Mouse (Mus musculus): ENCODE data around the gene Cyp4f17. TPM values are rescaled to one million over a fixed set of nuclear protein-coding genes. Genes with fewer than 3 reads are reported as not detected.
"Not testable (repeated sequence)": the region's sequence is repeated elsewhere in the genome, so short reads cannot be mapped to it uniquely, and the experiment has no call there.

Cyp4f17 gene
- total and polyA plus RNA-seq, 2 experiments from 2014 or later, result 5.9 to 16.1 TPM

- no peak for TF ChIP-seq CTCF (IDR thresholded peaks at IDR 0.05; ENCODE audit: low read depth)
- TF ChIP-seq EP300 (IDR thresholded peaks at IDR 0.05; ENCODE audit: low read depth), result no peak
- no peak overlapping the region for H3K9ac ChIP-seq (replicated peaks; ENCODE audit: low read depth, low read length)
- no peaks in the 10 kb centered on the region for H3K9me3 ChIP-seq (replicated peaks; ENCODE audit: control insufficient read depth, low read length)
- ATAC-seq (ENCODE audit: insufficient read depth, low read depth) (peak; percentile 63), DNase-seq (ENCODE audit: low spot score) (peak; percentile 27)
- no peak overlapping the region for H3K27ac ChIP-seq (ENCODE audit: low read depth)
- peak overlapping the region; percentile 28 for H3K4me3 ChIP-seq (ENCODE audit: low read depth, low read length)
- no peaks in the 10 kb centered on the region for H3K4me1 ChIP-seq (ENCODE audit: control insufficient read depth, insufficient read depth)
- WGBS, result 12% methylated on average over 30 of the region's 30 CpGs
- no peaks in the 10 kb centered on the region for H3K36me3 ChIP-seq (replicated peaks; ENCODE audit: control insufficient read depth, insufficient read depth, low read length)
- H3K4me2 ChIP-seq (ENCODE audit: low read depth, low read length), result peak overlapping the region; percentile 48
- H3K27me3 ChIP-seq (ENCODE audit: control insufficient read depth, insufficient read depth, low read length), result no peaks in the 10 kb centered on the region
Observed at GRCm38 (mm10) chr17:32492349-32492980, 13.4 kb upstream of the Cyp4f17 start.

- WGBS, result 70% methylated on average over 1 of the region's 1 CpGs
Observed at GRCm38 (mm10) chr17:32494601-32495000, 11.2 kb upstream of the Cyp4f17 start.

DNA sequence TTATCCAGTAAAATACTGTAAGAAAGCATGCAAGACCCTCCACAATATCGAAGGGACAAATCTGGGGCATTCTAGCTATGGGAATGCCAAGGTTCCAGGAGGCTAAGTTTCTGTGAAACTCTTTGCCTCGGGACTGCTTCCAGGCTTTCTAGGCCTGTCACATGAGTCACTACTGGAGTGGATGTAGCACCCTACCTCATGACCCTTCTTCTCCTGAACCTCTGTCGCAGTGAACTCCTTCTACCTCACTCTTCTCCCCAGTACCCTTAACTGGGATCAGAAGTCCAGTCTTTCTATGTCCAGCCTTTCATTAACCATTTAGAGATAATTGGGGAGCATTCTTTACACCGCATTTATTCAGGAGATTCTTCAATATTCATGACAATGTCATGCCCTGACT is 5.3 kb upstream of the Cyp4f17 start:
- WGBS, result 80% methylated on average over 4 of the region's 4 CpGs
- ATAC-seq (ENCODE audit: insufficient read depth, low read depth), result not testable (repeated sequence)

More at GRCm38 (mm10) chr17:32494601-32495000, 11.2 kb upstream of the Cyp4f17 start:
- H3K9ac ChIP-seq (replicated peaks; ENCODE audit: low read depth, low read length), result no peak overlapping the region
- no peaks in the 10 kb centered on the region for H3K36me3 ChIP-seq (replicated peaks; ENCODE audit: control insufficient read depth, insufficient read depth, low read length)
- peak; percentile 65; the same call in 1 of the 2 replicates for ATAC-seq (ENCODE audit: insufficient read depth, low read depth)
- no peak overlapping the region for H3K4me3 ChIP-seq (ENCODE audit: low read depth, low read length)
- no peaks in the 10 kb centered on the region for H3K4me1 ChIP-seq (ENCODE audit: control insufficient read depth, insufficient read depth)
- H3K4me2 ChIP-seq (ENCODE audit: low read depth, low read length), result no peak overlapping the region
- TF ChIP-seq EP300 (IDR thresholded peaks at IDR 0.05; ENCODE audit: low read depth) (no peak), CTCF (IDR thresholded peaks at IDR 0.05; ENCODE audit: low read depth) (peak; percentile 79)
- H3K9me3 ChIP-seq (replicated peaks; ENCODE audit: control insufficient read depth, low read length), result no peaks in the 10 kb centered on the region
- peak; percentile 86 for DNase-seq (ENCODE audit: low spot score)
- H3K27ac ChIP-seq (ENCODE audit: low read depth), result no peak overlapping the region
- H3K27me3 ChIP-seq (ENCODE audit: control insufficient read depth, insufficient read depth, low read length), result no peaks in the 10 kb centered on the region

GRCm38 (mm10) chr17:32501051-32501450 is 4.8 kb upstream of the Cyp4f17 start:
- no peaks in the 10 kb centered on the region for H3K36me3 ChIP-seq (replicated peaks; ENCODE audit: control insufficient read depth, insufficient read depth, low read length)
- H3K9me3 ChIP-seq (replicated peaks; ENCODE audit: control insufficient read depth, low read length), result no peaks in the 10 kb centered on the region
- no peak overlapping the region for H3K9ac ChIP-seq (replicated peaks; ENCODE audit: low read depth, low read length)
- no peak overlapping the region for H3K4me3 ChIP-seq (ENCODE audit: low read depth, low read length)
- DNase-seq (ENCODE audit: low spot score), result no peak
- no peak overlapping the region for H3K27ac ChIP-seq (ENCODE audit: low read depth)
- H3K4me2 ChIP-seq (ENCODE audit: low read depth, low read length), result no peak overlapping the region
- WGBS, result 46% methylated on average over 3 of the region's 3 CpGs
- ATAC-seq (ENCODE audit: insufficient read depth, low read depth), result no peak
- H3K27me3 ChIP-seq (ENCODE audit: control insufficient read depth, insufficient read depth, low read length), result no peaks in the 10 kb centered on the region
- TF ChIP-seq EP300 (IDR thresholded peaks at IDR 0.05; ENCODE audit: low read depth) (no peak), CTCF (IDR thresholded peaks at IDR 0.05; ENCODE audit: low read depth) (no peak)
- H3K4me1 ChIP-seq (ENCODE audit: control insufficient read depth, insufficient read depth), result peaks cover 5% of the 10 kb centered on the region; the same call in 1 of the 2 replicates

More for the DNA sequence above, 5.3 kb upstream of the Cyp4f17 start:
- not testable (repeated sequence) for H3K36me3 ChIP-seq (replicated peaks; ENCODE audit: control insufficient read depth, insufficient read depth, low read length); H3K4me1 ChIP-seq (ENCODE audit: control insufficient read depth, insufficient read depth); H3K9me3 ChIP-seq (replicated peaks; ENCODE audit: control insufficient read depth, low read length); H3K27me3 ChIP-seq (ENCODE audit: control insufficient read depth, insufficient read depth, low read length); H3K4me2 ChIP-seq (ENCODE audit: low read depth, low read length); H3K9ac ChIP-seq (replicated peaks; ENCODE audit: low read depth, low read length); DNase-seq (ENCODE audit: low spot score); H3K27ac ChIP-seq (ENCODE audit: low read depth); H3K4me3 ChIP-seq (ENCODE audit: low read depth, low read length)

- Histone ChIP-seq H3K4me1 (ENCODE audit: control insufficient read depth, insufficient read depth) (peaks cover 13% of the 10 kb centered on the region; the same call in 1 of the 2 replicates), H3K9me3 (replicated peaks; ENCODE audit: control insufficient read depth, low read length) (no peaks in the 10 kb centered on the region), H3K4me3 (ENCODE audit: low read depth, low read length) (no peak overlapping the region), H3K27me3 (ENCODE audit: control insufficient read depth, insufficient read depth, low read length) (no peaks in the 10 kb centered on the region), H3K27ac (ENCODE audit: low read depth) (no peak overlapping the region), H3K36me3 (replicated peaks; ENCODE audit: control insufficient read depth, insufficient read depth, low read length) (no peaks in the 10 kb centered on the region), H3K9ac (replicated peaks; ENCODE audit: low read depth, low read length) (no peak overlapping the region), H3K4me2 (ENCODE audit: low read depth, low read length) (no peak overlapping the region)
- 71% methylated on average over 2 of the region's 2 CpGs for WGBS
- ATAC-seq (ENCODE audit: insufficient read depth, low read depth), result no peak
- TF ChIP-seq EP300 (IDR thresholded peaks at IDR 0.05; ENCODE audit: low read depth) (no peak), CTCF (IDR thresholded peaks at IDR 0.05; ENCODE audit: low read depth) (no peak)
- DNase-seq (ENCODE audit: low spot score), result no peak
Observed at GRCm38 (mm10) chr17:32503111-32503510, 2.7 kb upstream of the Cyp4f17 start.
